Mouse (Mus musculus) heart, postnatal 0 days (tissue): ENCODE measurements around the gene Zfp36l1. TPM values are rescaled to one million over a fixed set of nuclear protein-coding genes. Genes with fewer than 3 reads are reported as not detected.

Source experiments
- ATAC-seq: fragments of 200-750 bp; cut with Nextera tagmentation; 2 replicates; pipeline ENCODE4 v1.8.0; 2017; ENCODE audit warnings: low read depth, moderate number of reproducible peaks, moderate library complexity; ENCODE audit not compliant: insufficient read depth
- DNase-seq: peaks from one replicate; pipeline ENCODE4 v3.0.0-alpha.2; 2016; ENCODE audit warnings: low spot score
- H3K27ac ChIP-seq: fragments of 300-500 bp; sonication (generic); 2 replicates; pipeline ENCODE4 v1.5.1; 2014; ENCODE audit warnings: low read depth, mild to moderate bottlenecking
- H3K27me3 ChIP-seq: fragments of 300-500 bp; sonication (generic); 2 replicates; pipeline ENCODE4 v1.6.1; 2014; ENCODE audit warnings: low read length, mixed read lengths; ENCODE audit not compliant: control insufficient read depth, insufficient read depth
- H3K36me3 ChIP-seq: fragments of 300-500 bp; sonication (generic); replicated peaks from 2 replicates; pipeline ENCODE4 v1.6.1; 2014; ENCODE audit warnings: low read length, mixed read lengths; ENCODE audit not compliant: control insufficient read depth, insufficient read depth
- H3K4me1 ChIP-seq: fragments of 300-500 bp; sonication (generic); 2 replicates; pipeline ENCODE4 v1.6.1; 2014; ENCODE audit warnings: antibody characterized with exemption; ENCODE audit not compliant: control insufficient read depth, insufficient read depth
- H3K4me2 ChIP-seq: fragments of 300-500 bp; sonication (generic); 2 replicates; pipeline ENCODE4 v1.6.1; 2014; ENCODE audit warnings: low read depth, mild to moderate bottlenecking, low read length, moderate library complexity
- H3K4me3 ChIP-seq: fragments of 300-500 bp; sonication (generic); 2 replicates; pipeline ENCODE4 v1.5.1; 2014; ENCODE audit warnings: low read depth, low read length
- H3K9ac ChIP-seq: fragments of 300-500 bp; sonication (generic); replicated peaks from 2 replicates; pipeline ENCODE4 v1.6.1; 2014; ENCODE audit warnings: low read depth, low read length, mixed read lengths
- H3K9me3 ChIP-seq: fragments of 300-500 bp; sonication (generic); replicated peaks from 2 replicates; pipeline ENCODE4 v1.6.1; 2016; ENCODE audit warnings: low read length; ENCODE audit not compliant: control insufficient read depth
- CTCF ChIP-seq: IDR thresholded peaks from 2 replicates; pipeline ENCODE4 v1.5.1; 2016; ENCODE audit warnings: antibody characterized with exemption, control low read depth, low read depth
- EP300 ChIP-seq: IDR thresholded peaks from 2 replicates; pipeline ENCODE4 v1.6.1; 2016; ENCODE audit warnings: antibody characterized with exemption, low read depth
- whole genome bisulfite sequencing: fragments of 180-500 bp; shearing (Covaris S2); extraction: QIAGEN DNeasy Blood & Tissue Kit; methylation state at CpG from one replicate; pipeline ENCODE4 v1.1.7; 2014; 5-methylcytosine and 5-hydroxymethylcytosine counted together
- polyA plus RNA-seq: library from polyadenylated mRNA; unstranded; fragments of >200 nt; fragmentation: Nextera tagmentation; extraction: Ambion mirVana; gene quantifications from 2 replicates; pipeline ENCODE4 v1.2.1, GENCODE M21; 2015
- total RNA-seq: library from RNA; depleted of rRNA; stranded (reverse); fragments of >200 nt; gene quantifications from 2 replicates; pipeline ENCODE4 v1.2.3, GENCODE M21; 2014; ENCODE audit warnings: low replicate concordance

The Zfp36l1 gene
- total and polyA plus RNA-seq, 2 experiments from 2014 or later, result 60.3 to 80.6 TPM

GRCm38 (mm10) chr12:80079937-80080336 is 32.9 kb downstream of the Zfp36l1 start:
- H3K9ac ChIP-seq, result no peak overlapping the region
- ATAC-seq (no peak), DNase-seq (no peak)
- H3K27ac ChIP-seq, result no peak overlapping the region
- no peaks in the 10 kb centered on the region for H3K36me3 ChIP-seq
- WGBS, result 87% methylated on average over 4 of the region's 4 CpGs
- H3K9me3 ChIP-seq, result no peaks in the 10 kb centered on the region
- H3K4me1 ChIP-seq, result peaks cover 20% of the 10 kb centered on the region
- no peak overlapping the region for H3K4me2 ChIP-seq
- H3K4me3 ChIP-seq, result no peak overlapping the region
- H3K27me3 ChIP-seq, result no peaks in the 10 kb centered on the region
- TF ChIP-seq CTCF (no peak), EP300 (no peak)

- Histone ChIP-seq H3K36me3 (no peaks in the 10 kb centered on the region), H3K4me3 (no peak overlapping the region), H3K9me3 (no peaks in the 10 kb centered on the region), H3K4me2 (no peak overlapping the region), H3K27me3 (no peaks in the 10 kb centered on the region), H3K27ac (no peak overlapping the region), H3K9ac (no peak overlapping the region), H3K4me1 (no peaks in the 10 kb centered on the region)
- DNase-seq (no peak), ATAC-seq (no peak)
- TF ChIP-seq CTCF (no peak), EP300 (no peak)
- WGBS, result 62% methylated on average over 2 of the region's 2 CpGs
These were observed 38.5 kb downstream of the Zfp36l1 start for GRCm38 (mm10) chr12:80074331-80074730.

- Histone ChIP-seq H3K9me3 (no peaks in the 10 kb centered on the region), H3K9ac (no peak overlapping the region), H3K27ac (no peak overlapping the region), H3K27me3 (no peaks in the 10 kb centered on the region), H3K4me2 (no peak overlapping the region), H3K36me3 (no peaks in the 10 kb centered on the region), H3K4me3 (no peak overlapping the region), H3K4me1 (no peaks in the 10 kb centered on the region)
- no peak for DNase-seq
- 77% methylated on average over 8 of the region's 8 CpGs for WGBS
- no peak for ATAC-seq
- TF ChIP-seq EP300 (no peak), CTCF (no peak)
These were observed 42.1 kb downstream of the Zfp36l1 start for GRCm38 (mm10) chr12:80070534-80071287.

- H3K27me3 ChIP-seq, result no peaks in the 10 kb centered on the region
- H3K27ac ChIP-seq, result no peak overlapping the region
- H3K36me3 ChIP-seq, result no peaks in the 10 kb centered on the region
- no peak overlapping the region for H3K4me2 ChIP-seq
- H3K9me3 ChIP-seq, result no peaks in the 10 kb centered on the region
- H3K4me3 ChIP-seq, result no peak overlapping the region
- no peak overlapping the region for H3K9ac ChIP-seq
- peaks cover 10% of the 10 kb centered on the region for H3K4me1 ChIP-seq
- WGBS, result 75% methylated on average over 3 of the region's 3 CpGs
- no peak for TF ChIP-seq CTCF
- TF ChIP-seq EP300, result no peak
- DNase-seq, result no peak
- ATAC-seq, result no peak
These were observed 43.8 kb downstream of the Zfp36l1 start for GRCm38 (mm10) chr12:80069040-80069439.

DNA sequence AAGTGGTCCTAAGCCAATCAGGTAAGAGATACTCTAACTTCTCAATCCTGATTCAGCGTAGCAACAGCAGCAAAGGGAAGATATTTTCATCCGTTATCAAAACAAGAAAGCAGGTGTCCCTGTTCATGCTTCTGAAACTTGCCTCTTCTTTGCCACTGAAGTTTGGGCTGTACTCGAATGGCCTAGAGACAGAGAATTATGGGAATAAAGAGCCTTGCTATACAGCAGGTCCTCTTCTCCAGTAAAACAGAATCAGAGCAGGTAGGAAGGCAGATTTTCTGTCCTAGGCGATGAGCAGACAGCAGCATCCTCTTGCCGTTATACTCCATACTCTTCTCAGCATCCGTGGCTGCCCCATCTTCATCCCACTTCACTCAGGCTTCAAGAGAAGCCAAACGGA is 44.8 kb downstream of the Zfp36l1 start:
- Histone ChIP-seq H3K27ac (no peak overlapping the region), H3K36me3 (no peaks in the 10 kb centered on the region), H3K9ac (no peak overlapping the region), H3K4me2 (no peak overlapping the region), H3K27me3 (no peaks in the 10 kb centered on the region), H3K9me3 (no peaks in the 10 kb centered on the region), H3K4me3 (no peak overlapping the region), H3K4me1 (peaks cover 20% of the 10 kb centered on the region)
- ATAC-seq (no peak), DNase-seq (no peak)
- 81% methylated on average over 7 of the region's 7 CpGs for WGBS
- TF ChIP-seq CTCF (no peak), EP300 (no peak)

- H3K36me3 ChIP-seq, result no peaks in the 10 kb centered on the region
- H3K4me3 ChIP-seq, result no peak overlapping the region
- no peaks in the 10 kb centered on the region for H3K9me3 ChIP-seq
- H3K4me1 ChIP-seq, result peaks cover 45% of the 10 kb centered on the region
- TF ChIP-seq EP300, result no peak
- no peak for TF ChIP-seq CTCF
- WGBS, result 79% methylated on average over 8 of the region's 8 CpGs
- no peak overlapping the region for H3K9ac ChIP-seq
- ATAC-seq (no peak), DNase-seq (no peak)
- H3K4me2 ChIP-seq, result no peak overlapping the region
- H3K27ac ChIP-seq, result no peak overlapping the region
- no peaks in the 10 kb centered on the region for H3K27me3 ChIP-seq
These were observed 47.8 kb downstream of the Zfp36l1 start for GRCm38 (mm10) chr12:80065049-80065448.
